ENCODE assay signal across 8 mouse cellular contexts in the genomic region with DNA sequence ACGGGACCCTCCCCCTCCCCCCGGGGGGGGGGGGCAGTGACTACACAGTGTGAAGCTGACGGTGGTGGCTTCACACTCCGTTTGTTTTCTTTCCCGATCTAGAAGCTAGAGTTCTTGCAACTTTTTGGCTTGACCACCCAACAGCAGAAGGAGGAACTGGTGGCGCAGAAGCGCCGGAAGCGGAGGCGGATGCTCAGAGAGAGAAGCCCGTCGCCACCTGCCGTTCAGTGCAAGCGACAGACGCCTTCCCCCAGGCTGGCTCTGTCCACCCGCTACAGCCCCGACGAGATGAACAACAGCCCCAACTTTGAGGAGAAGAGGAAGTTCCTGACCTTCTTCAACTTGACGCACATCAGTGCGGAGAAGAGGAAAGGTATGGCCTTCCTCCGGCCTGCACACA.
DNase-seq lines count a peak whose midpoint lies in the region.

No protein-coding gene starts in this region.

- no peaks in the 10 kb centered on the region for H3K27me3 ChIP-seq in splenic B cell, adult 2 months (ENCODE audit: control insufficient read depth, insufficient read depth, low read length, poor library complexity, severe bottlenecking)

- H3K36me3 ChIP-seq in splenic B cell, adult 2 months (ENCODE audit: control insufficient read depth, insufficient read depth, low read length, poor library complexity, severe bottlenecking) = peaks cover 47% of the 10 kb centered on the region

- DNase-seq in cerebellum, adult 11 months = peak; percentile 52
- DNase-seq in cerebellum, postnatal 4 days (ENCODE audit: low spot score in 2 of 2) = no peak
- DNase-seq in spleen, adult 18-20 months = peak; percentile 71 to 72
- DNase-seq in spleen, adult 12 weeks (ENCODE audit: low spot score) = no peak
- DNase-seq in lung, postnatal 36 days = peak; percentile 70
- DNase-seq in splenic B cell, adult 2 months (ENCODE audit: low read depth, low spot score) = peak; percentile 87
- no peak for DNase-seq in testis, postnatal 14 days (ENCODE audit: low spot score)
- no peak for DNase-seq in kidney, adult 9 months

Comparison
In these comparisons a context has a peak if more than half of its experiments do, and no peak if none do; other contexts are left out.
1. DNase-seq: peak in cerebellum, adult 11 months (single experiment), spleen, adult 18-20 months (2 of 2), lung, postnatal 36 days (single experiment) and splenic B cell, adult 2 months (single experiment); none in cerebellum, postnatal 4 days (0 of 2), spleen, adult 12 weeks (single experiment), testis, postnatal 14 days (single experiment) and kidney, adult 9 months (single experiment).